Mouse (Mus musculus): Measurements from ENCODE around the gene Scly.

DNA sequence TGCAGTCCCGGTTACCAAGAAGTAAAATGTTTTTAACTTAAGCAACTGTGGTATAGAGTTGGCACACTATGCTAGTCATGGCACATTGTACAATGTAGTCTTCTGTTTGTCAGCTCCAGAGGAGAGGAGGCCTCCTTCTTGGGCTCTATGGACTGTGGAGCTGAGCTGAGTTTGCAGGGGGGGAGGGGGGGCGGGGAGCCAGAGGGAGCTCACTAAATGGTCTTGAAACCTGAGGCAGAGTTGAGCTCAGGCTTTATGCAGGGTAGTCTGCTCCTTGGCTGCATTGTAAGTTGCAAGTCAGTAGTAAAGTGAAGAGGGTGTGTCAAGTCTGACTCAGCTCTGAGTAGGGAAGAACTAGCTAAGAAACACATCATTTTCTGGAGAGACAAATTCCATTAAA, 25.9 kb upstream of the Scly start:
- no peak for TF ChIP-seq CTCF (IDR thresholded peaks at IDR 0.05; ENCODE audit: control insufficient read depth, insufficient read depth, low read length)
- TF ChIP-seq POLR2A (IDR thresholded peaks at IDR 0.05; ENCODE audit: borderline replicate concordance, control insufficient read depth, low read depth, low read length): no peak

Measured in bone marrow, adult 2 months (tissue).